Mouse (Mus musculus): ENCODE data around the gene Cdk14. TPM values are rescaled to one million over a fixed set of nuclear protein-coding genes. Genes with fewer than 3 reads are reported as not detected.

Gene Cdk14
- polyA plus RNA-seq (2017; shearing (Covaris generic)), result 0.06 TPM

GRCm38 (mm10) chr5:5419992-5420455 is at the start of gene Cdk14:
Cdk14 (minus strand) TSS chr5:5420312.

GRCm38 (mm10) chr5:4757902-4758301 is 662.2 kb downstream of the Cdk14 start, which contains the start of gene Fzd1:
Fzd1 (minus strand) TSS chr5:4758035.

Other genes starting within 250 kb of the Cdk14 start
- gene 1700015F17Rik, start 58.8 kb upstream of the Cdk14 start, polyA plus RNA-seq (2017; shearing (Covaris generic)), result not detected
- gene Cldn12, start 94.6 kb upstream of the Cdk14 start, polyA plus RNA-seq (2017; shearing (Covaris generic)), result 4.4 TPM
- gene Gtpbp10, start 139.2 kb upstream of the Cdk14 start, polyA plus RNA-seq (2017; shearing (Covaris generic)), result 13.5 TPM
- not detected for gene Gm8773, start 153.5 kb upstream of the Cdk14 start, polyA plus RNA-seq (2017; shearing (Covaris generic))
- gene Cfap69, start 243.9 kb upstream of the Cdk14 start, polyA plus RNA-seq (2017; shearing (Covaris generic)), result not detected

Data from inflammation-experienced regulatory T-cells, adult 16 weeks (primary cell).